Mouse (Mus musculus) erythroid progenitor cell, adult 5-6 weeks (primary cell): Measurements from ENCODE around the gene Gm10974. TPM values are rescaled to one million over a fixed set of nuclear protein-coding genes. Genes with fewer than 3 reads are reported as not detected.

Source experiments
- ATAC-seq: replicated peaks from 2 replicates; pipeline ENCODE4 v1.8.0; 2016; ENCODE audit warnings: moderate number of reproducible peaks, mild to moderate bottlenecking, moderate TSS enrichment, inconsistent platforms; ENCODE audit not compliant: poor library complexity, low FRiP score, severe bottlenecking
- total RNA-seq, 2 experiments: library from RNA; stranded (forward) in 1 of 2; stranded (reverse) in 1 of 2; fragments of 150-400 nt in 1 of 2; fragments of 186-747, 209-891 nt in 1 of 2; gene quantifications; 2 replicates each; pipeline versions ENCODE4 v1.2.3 to v1.2.4; 2015 to 2017; ENCODE audit warnings: low replicate concordance in 2 of 2

Gene Gm10974
- total RNA-seq, 2 experiments from 2014 or later = not detected

GRCm38 (mm10) chr7:66401605-66402004 is 35.9 kb downstream of the Gm10974 start:
- no peak for ATAC-seq

GRCm38 (mm10) chr7:66402876-66403275 is 37.2 kb downstream of the Gm10974 start:
- no peak for ATAC-seq

GRCm38 (mm10) chr7:66404141-66404540 is 38.4 kb downstream of the Gm10974 start:
- ATAC-seq = no peak

- ATAC-seq = no peak
Measured at GRCm38 (mm10) chr7:66404802-66405201, 39.1 kb downstream of the Gm10974 start.

GRCm38 (mm10) chr7:66405541-66405940 is 39.8 kb downstream of the Gm10974 start:
- ATAC-seq = no peak

- no peak for ATAC-seq
Measured at GRCm38 (mm10) chr7:66405951-66406721, 40.4 kb downstream of the Gm10974 start.

- ATAC-seq = no peak
Measured at GRCm38 (mm10) chr7:66406971-66407370, 41.3 kb downstream of the Gm10974 start.

- ATAC-seq = no peak
Measured at GRCm38 (mm10) chr7:66409433-66409832, 43.7 kb downstream of the Gm10974 start.

- ATAC-seq = no peak
Measured at GRCm38 (mm10) chr7:66413093-66413492, 47.4 kb downstream of the Gm10974 start.

- ATAC-seq = no peak
Measured at GRCm38 (mm10) chr7:66416829-66417228, 51.1 kb downstream of the Gm10974 start.

GRCm38 (mm10) chr7:66418981-66419380 is 53.3 kb downstream of the Gm10974 start:
- no peak for ATAC-seq

GRCm38 (mm10) chr7:66421903-66422302 is 56.2 kb downstream of the Gm10974 start:
- no peak for ATAC-seq

- ATAC-seq = no peak
Measured at GRCm38 (mm10) chr7:66427053-66427436, 61.3 kb downstream of the Gm10974 start.

- no peak for ATAC-seq
Measured at GRCm38 (mm10) chr7:66427437-66428161, 61.9 kb downstream of the Gm10974 start, which contains the start of gene Aldh1a3. Gene Aldh1a3, minus strand, starts transcription at chr7:66427517.

GRCm38 (mm10) chr7:66434453-66434935 is 68.8 kb downstream of the Gm10974 start:
- 0 out of 2 replicates have a peak, but pooled peaks have one; percentile 53 for ATAC-seq

Other genes with a start within 250 kb of the Gm10974 start
- gene Lrrk1, start 22.4 kb downstream of the Gm10974 start, total RNA-seq (2015; ENCODE audit: low replicate concordance) = 1.7 and 2.9 TPM in 2 replicates
- gene Lrrk1, start 22.4 kb downstream of the Gm10974 start, total RNA-seq (2017; ENCODE audit: low replicate concordance) = 6.4 and 6.6 TPM in 2 replicates
- not detected in 2 replicates for gene Aldh1a3, start 61.6 kb downstream of the Gm10974 start, total RNA-seq (2015; ENCODE audit: low replicate concordance)
- gene Aldh1a3, start 61.6 kb downstream of the Gm10974 start, total RNA-seq (2017; ENCODE audit: low replicate concordance) = not detected in 2 replicates